Mouse (Mus musculus): Measurements from ENCODE around the gene Pdgfd. TPM values are rescaled to one million over a fixed set of nuclear protein-coding genes. Genes with fewer than 3 reads are reported as not detected.
"Not testable (repeated sequence)": the region's sequence is repeated elsewhere in the genome, so short reads cannot be mapped to it uniquely, and the experiment has no call there.

Pdgfd gene
- polyA plus RNA-seq (2015; fragmentation: Nextera tagmentation; extraction: Ambion mirVana), result 0.46 and 0.47 TPM in 2 replicates

DNA sequence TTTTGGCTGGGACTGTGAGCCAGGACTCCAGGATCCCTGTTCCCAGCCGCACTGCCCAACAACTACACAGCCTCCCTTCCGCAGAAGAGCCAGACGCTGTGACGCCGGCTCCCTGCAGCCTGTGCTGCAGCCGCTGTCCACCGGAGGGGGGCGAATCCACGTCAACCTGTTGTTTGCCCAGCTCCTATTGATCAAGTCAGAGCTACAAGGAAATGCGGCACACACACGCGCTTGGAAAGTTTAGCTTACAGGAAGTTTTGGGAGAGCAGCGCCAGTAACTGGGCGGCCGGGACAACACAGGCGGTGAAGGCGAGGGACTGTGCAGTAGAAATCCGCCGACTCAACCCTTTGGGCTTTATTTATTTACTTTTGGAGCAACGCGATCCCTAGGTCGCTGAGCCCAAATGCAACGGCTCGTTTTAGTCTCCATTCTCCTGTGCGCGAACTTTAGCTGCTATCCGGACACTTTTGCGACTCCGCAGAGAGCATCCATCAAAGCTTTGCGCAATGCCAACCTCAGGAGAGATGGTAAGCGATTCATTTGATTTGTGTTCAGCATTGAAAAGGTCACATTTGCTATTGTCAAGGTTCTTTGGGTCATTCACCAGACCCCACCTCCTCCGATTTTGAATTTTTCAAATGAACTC is at the start of gene Pdgfd:
TSS of gene Pdgfd (plus strand) at position 194 of the 647 bp plus-strand sequence.
- peak within 1 kb of the TSS; percentile 62 for H3K4me2 ChIP-seq
- no peaks in the 10 kb centered on the region for H3K27me3 ChIP-seq
- no peak within 1 kb of the TSS for H3K27ac ChIP-seq (replicated peaks)
- WGBS (ENCODE audit: insufficient replicate concordance), result 2% methylated on average over 32 of the region's 32 CpGs
- H3K36me3 ChIP-seq (replicated peaks), result no peaks in the 10 kb centered on the region
- peak; percentile 65 for ATAC-seq (ENCODE audit: insufficient read depth)
- H3K9me3 ChIP-seq (replicated peaks), result no peaks in the 10 kb centered on the region
- no peak within 1 kb of the TSS for H3K9ac ChIP-seq
- H3K4me3 ChIP-seq (replicated peaks), result peak within 1 kb of the TSS; percentile 46
- H3K4me1 ChIP-seq (replicated peaks), result 0 out of 2 replicates have a peak, but pooled peaks cover 2% of the 10 kb centered on the region

DNA sequence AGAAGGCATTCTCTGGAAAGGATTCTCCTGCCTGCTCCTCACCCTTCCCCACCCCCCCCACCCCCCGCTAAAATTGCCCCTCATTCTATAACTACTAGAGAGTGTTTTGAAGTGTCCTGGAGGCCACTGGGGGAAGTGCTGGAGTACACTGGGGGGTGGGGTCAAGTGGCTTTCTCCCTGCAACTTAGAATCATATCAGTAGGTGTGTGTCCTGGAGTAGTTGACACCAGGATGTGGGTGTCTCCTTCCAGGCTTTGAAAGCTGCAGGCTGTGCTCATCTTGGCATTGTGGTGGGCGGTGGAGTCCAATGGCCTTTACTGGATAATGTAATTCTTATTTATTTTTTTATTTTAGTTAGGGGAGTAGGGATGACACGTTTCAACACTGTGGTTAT is 651 bp downstream of the Pdgfd start:
- H3K4me1 ChIP-seq (replicated peaks), result 0 out of 2 replicates have a peak, but pooled peaks cover 2% of the 10 kb centered on the region
- H3K27me3 ChIP-seq, result no peaks in the 10 kb centered on the region
- H3K27ac ChIP-seq (replicated peaks), result no peak overlapping the region
- no peak for ATAC-seq (ENCODE audit: insufficient read depth)
- H3K9ac ChIP-seq, result no peak overlapping the region
- H3K4me2 ChIP-seq, result peak overlapping the region; percentile 62
- H3K4me3 ChIP-seq (replicated peaks), result peak overlapping the region; percentile 46
- WGBS (ENCODE audit: insufficient replicate concordance), result 27% methylated on average over 3 of the region's 3 CpGs
- no peaks in the 10 kb centered on the region for H3K36me3 ChIP-seq (replicated peaks)
- H3K9me3 ChIP-seq (replicated peaks), result no peaks in the 10 kb centered on the region

DNA sequence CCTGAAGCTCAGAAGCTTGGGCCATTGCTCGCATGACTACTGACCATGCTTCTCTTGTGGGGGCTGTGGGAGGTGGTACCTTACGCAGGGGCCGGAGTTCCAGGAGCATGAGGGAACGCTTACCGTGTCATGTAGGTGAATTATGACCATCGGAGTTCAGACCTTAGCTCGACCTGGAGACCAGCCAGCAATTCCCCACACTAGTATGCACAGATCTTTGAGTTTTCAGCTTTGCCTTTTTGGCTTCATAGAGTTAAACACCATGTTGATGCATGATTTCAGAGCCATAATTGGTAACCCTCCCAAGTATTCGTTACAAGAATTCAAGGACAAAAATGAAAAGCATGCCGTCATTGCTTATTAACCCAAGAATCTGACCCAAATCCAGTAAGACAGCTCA is 2.6 kb downstream of the Pdgfd start:
- WGBS (ENCODE audit: insufficient replicate concordance), result 72% methylated on average over 9 of the region's 9 CpGs
- Histone ChIP-seq H3K27me3 (no peaks in the 10 kb centered on the region), H3K4me2 (no peak overlapping the region), H3K9ac (no peak overlapping the region), H3K27ac (replicated peaks) (no peak overlapping the region), H3K36me3 (replicated peaks) (no peaks in the 10 kb centered on the region), H3K4me1 (replicated peaks) (0 out of 2 replicates have a peak, but pooled peaks cover 2% of the 10 kb centered on the region), H3K9me3 (replicated peaks) (no peaks in the 10 kb centered on the region), H3K4me3 (replicated peaks) (no peak overlapping the region)
- ATAC-seq (ENCODE audit: insufficient read depth), result no peak

DNA sequence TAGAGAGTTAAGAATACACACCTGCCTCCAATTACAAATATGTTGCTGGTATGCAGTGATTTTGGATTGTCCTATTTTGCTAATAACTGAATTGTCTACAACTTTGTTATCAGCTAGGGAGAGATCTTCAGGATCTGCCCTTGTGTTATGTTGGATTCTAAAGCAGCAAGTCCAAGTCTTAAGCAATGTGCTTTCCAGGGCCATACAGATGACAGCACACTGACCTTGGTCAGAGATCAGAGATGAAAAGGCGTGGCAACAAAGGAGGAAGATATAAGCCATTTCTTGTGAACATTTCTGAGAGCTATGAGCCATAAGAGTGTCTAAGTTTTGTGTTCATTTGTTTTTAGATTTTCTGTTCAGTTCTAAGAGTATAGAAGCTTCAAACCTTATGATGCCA is 4.9 kb downstream of the Pdgfd start:
- Histone ChIP-seq H3K4me3 (replicated peaks) (no peak overlapping the region), H3K9me3 (replicated peaks) (no peaks in the 10 kb centered on the region), H3K9ac (no peak overlapping the region), H3K27ac (replicated peaks) (no peak overlapping the region), H3K36me3 (replicated peaks) (no peaks in the 10 kb centered on the region), H3K27me3 (no peaks in the 10 kb centered on the region), H3K4me2 (no peak overlapping the region), H3K4me1 (replicated peaks) (0 out of 2 replicates have a peak, but pooled peaks cover 2% of the 10 kb centered on the region)
- 40% methylated on average over 1 of the region's 1 CpGs for WGBS (ENCODE audit: insufficient replicate concordance)
- no peak for ATAC-seq (ENCODE audit: insufficient read depth)

DNA sequence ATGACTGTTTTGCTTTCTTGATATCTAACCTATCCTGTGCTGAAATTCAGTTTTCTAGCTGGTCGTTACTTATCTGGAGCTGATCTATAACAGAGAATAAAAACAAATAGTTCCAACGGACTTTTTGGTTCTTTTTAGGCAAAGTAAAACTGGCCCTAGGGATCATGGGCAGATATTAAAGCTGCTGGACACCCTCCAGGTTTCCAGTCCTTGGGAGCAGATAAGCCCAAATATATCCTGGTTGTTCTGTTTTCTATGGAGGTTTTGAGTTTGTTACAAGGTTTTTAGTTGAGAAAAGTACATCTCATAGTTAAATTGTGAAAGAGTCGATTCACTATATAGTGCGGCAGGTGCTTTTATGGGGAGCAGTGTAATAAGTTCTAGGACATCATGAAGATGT is 7.3 kb downstream of the Pdgfd start:
- Histone ChIP-seq H3K9ac (no peak overlapping the region), H3K36me3 (replicated peaks) (no peaks in the 10 kb centered on the region), H3K4me2 (no peak overlapping the region), H3K27ac (replicated peaks) (no peak overlapping the region), H3K27me3 (no peaks in the 10 kb centered on the region), H3K9me3 (replicated peaks) (no peaks in the 10 kb centered on the region), H3K4me1 (replicated peaks) (no peaks in the 10 kb centered on the region), H3K4me3 (replicated peaks) (no peak overlapping the region)
- ATAC-seq (ENCODE audit: insufficient read depth), result no peak
- WGBS (ENCODE audit: insufficient replicate concordance), result 67% methylated on average over 4 of the region's 4 CpGs

DNA sequence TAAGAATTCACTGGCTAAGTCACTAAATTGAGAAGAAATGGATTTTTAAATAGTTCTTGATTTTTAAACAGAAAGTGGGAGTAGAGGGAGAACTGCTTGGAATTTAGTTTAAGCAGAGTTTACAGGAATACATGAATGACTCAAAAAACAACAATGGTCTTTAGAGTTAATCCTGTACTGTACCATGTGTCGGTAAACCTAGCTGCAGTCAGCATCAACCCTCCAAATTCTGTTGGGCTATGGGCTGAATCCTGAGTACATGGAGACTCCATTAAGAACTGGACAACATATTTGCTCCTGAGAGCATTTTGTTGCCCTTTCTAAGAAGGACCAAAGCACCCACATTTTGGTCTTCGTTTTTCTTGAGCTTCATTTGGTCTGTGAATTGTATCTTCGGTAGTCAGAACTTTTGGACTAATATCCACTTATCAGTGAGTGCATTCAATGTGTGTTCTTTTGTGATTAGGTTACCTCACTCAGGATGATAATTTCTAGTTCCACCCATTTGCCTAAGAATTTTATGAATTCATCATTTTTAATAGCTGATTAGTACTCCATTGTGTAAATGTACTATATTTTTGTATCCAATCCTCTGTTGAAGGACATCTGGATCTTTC is 14.0 kb downstream of the Pdgfd start:
- WGBS (ENCODE audit: insufficient replicate concordance), result 46% methylated on average over 3 of the region's 3 CpGs
- no peak overlapping the region for H3K9ac ChIP-seq
- H3K4me3 ChIP-seq (replicated peaks), result no peak overlapping the region
- H3K36me3 ChIP-seq (replicated peaks), result no peaks in the 10 kb centered on the region
- peak; percentile 37; the same call in 1 of the 2 replicates for ATAC-seq (ENCODE audit: insufficient read depth)
- peak overlapping the region; percentile 23; the same call in 1 of the 2 replicates for H3K4me2 ChIP-seq
- H3K4me1 ChIP-seq (replicated peaks), result no peaks in the 10 kb centered on the region
- H3K27ac ChIP-seq (replicated peaks), result no peak overlapping the region
- no peaks in the 10 kb centered on the region for H3K27me3 ChIP-seq
- no peaks in the 10 kb centered on the region for H3K9me3 ChIP-seq (replicated peaks)

DNA sequence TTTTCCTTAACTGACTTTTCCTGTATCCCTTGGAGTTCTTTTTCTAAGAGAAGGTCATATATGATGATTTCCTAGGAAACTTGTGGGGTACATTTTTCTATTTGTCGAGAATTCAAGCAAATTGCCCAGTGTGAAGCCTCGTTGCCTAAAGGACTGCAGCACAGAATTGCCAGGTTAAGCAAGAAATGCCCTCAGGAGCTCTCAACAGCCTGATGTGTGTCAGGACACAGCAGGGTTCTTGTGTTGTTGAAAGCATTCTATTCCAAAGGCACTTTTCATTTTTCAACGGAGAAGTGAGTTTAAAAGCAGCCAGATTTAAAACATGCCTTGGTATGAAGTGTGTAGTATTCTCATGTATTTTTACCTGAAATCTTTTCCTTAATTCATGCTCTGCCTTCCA is 19.6 kb downstream of the Pdgfd start:
- Histone ChIP-seq H3K27ac (replicated peaks) (no peak overlapping the region), H3K36me3 (replicated peaks) (no peaks in the 10 kb centered on the region), H3K9ac (no peak overlapping the region), H3K27me3 (no peaks in the 10 kb centered on the region), H3K4me3 (replicated peaks) (no peak overlapping the region), H3K4me2 (no peak overlapping the region), H3K9me3 (replicated peaks) (no peaks in the 10 kb centered on the region), H3K4me1 (replicated peaks) (no peaks in the 10 kb centered on the region)
- ATAC-seq (ENCODE audit: insufficient read depth), result no peak
- 54% methylated on average over 3 of the region's 3 CpGs for WGBS (ENCODE audit: insufficient replicate concordance)

DNA sequence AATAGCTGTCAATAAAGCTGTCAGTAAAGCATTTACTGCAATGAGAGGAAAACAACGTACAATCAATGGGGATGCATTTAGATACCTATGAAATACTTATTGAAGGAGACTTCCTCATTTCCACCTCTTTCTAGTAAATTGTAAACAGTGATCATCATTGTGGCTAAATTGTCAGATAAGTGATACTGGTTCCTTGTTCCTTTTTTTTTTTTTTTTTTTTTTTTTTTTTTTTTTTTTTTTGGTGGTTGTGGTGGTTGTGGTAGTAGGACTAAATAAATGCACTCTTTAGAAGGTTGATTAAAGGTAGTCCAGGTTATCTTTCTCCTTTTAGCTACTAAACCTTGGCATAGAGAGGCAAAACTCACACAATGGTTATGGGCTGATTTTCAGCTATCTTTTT is 25.0 kb downstream of the Pdgfd start:
- Histone ChIP-seq H3K4me1 (replicated peaks) (no peaks in the 10 kb centered on the region), H3K9ac (no peak overlapping the region), H3K4me2 (no peak overlapping the region), H3K36me3 (replicated peaks) (no peaks in the 10 kb centered on the region), H3K9me3 (replicated peaks) (no peaks in the 10 kb centered on the region), H3K27me3 (no peaks in the 10 kb centered on the region), H3K4me3 (replicated peaks) (no peak overlapping the region), H3K27ac (replicated peaks) (no peak overlapping the region)
- WGBS (ENCODE audit: insufficient replicate concordance), result 47% methylated on average over 1 of the region's 1 CpGs
- no peak for ATAC-seq (ENCODE audit: insufficient read depth)

DNA sequence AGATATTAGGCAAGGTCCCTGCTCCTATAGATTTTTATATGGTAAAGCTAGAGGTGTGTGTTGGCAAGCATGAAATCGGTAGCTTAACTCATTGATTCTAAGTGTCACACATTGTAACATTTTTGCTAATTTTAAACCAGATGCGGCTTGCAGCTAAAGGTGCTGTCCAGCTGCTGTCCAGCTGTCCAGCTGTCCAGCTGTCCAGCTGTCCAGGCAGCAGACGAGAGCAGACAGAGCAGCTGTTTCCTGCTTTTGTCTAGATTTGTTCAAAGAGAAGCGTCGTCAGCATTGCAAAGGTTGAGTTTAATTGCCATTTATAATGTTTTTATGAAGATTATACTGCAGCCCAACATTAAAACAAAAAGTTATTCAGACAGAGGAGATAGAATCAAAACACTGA is 44.5 kb downstream of the Pdgfd start:
- no peaks in the 10 kb centered on the region for H3K36me3 ChIP-seq (replicated peaks)
- no peaks in the 10 kb centered on the region for H3K27me3 ChIP-seq
- no peak overlapping the region for H3K27ac ChIP-seq (replicated peaks)
- 51% methylated on average over 5 of the region's 5 CpGs for WGBS (ENCODE audit: insufficient replicate concordance)
- H3K9ac ChIP-seq, result no peak overlapping the region
- no peaks in the 10 kb centered on the region for H3K4me1 ChIP-seq (replicated peaks)
- H3K9me3 ChIP-seq (replicated peaks), result no peaks in the 10 kb centered on the region
- H3K4me2 ChIP-seq, result no peak overlapping the region
- no peak for ATAC-seq (ENCODE audit: insufficient read depth)
- no peak overlapping the region for H3K4me3 ChIP-seq (replicated peaks)

DNA sequence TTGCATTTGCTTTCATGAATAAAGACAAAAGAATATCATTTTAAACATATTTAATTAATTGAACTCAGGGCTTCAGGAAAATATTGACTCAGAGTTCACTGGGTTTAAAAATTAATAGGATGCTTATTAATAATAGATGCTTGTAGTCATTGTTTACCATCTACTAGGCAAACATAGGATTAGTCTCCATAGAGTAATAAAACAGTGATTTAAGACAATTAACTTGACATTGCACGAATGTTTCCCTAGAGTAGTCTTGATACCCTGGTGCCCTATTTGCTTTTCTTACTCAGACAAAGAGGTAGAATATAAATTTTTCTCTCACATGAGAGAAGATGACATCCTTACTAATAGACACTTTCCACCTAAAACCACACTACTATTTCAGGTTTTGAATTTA is 49.1 kb downstream of the Pdgfd start:
- 44% methylated on average over 1 of the region's 1 CpGs for WGBS (ENCODE audit: insufficient replicate concordance)
- Histone ChIP-seq H3K4me2 (no peak overlapping the region), H3K36me3 (replicated peaks) (no peaks in the 10 kb centered on the region), H3K9ac (no peak overlapping the region), H3K27me3 (no peaks in the 10 kb centered on the region), H3K27ac (replicated peaks) (no peak overlapping the region), H3K9me3 (replicated peaks) (no peaks in the 10 kb centered on the region), H3K4me1 (replicated peaks) (no peaks in the 10 kb centered on the region), H3K4me3 (replicated peaks) (no peak overlapping the region)
- no peak for ATAC-seq (ENCODE audit: insufficient read depth)

DNA sequence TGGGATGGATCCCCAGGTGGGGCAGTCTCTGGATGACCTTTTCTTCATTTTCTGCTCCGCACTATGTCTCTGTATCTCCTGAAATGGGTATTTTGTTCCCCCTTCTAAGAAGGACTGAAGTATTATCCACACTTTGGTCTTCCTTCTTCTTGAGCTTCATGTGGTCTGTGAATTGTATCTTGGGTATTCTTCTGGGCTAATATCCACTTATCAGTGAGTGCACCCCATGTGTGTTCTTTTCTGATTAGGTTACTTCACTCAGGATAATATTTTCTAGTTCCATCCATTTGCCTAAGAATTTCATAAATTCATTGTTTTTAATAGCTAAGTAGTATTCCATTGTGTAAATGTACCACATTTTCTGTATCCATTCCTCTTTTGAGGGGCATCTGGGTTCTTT is 67.6 kb downstream of the Pdgfd start:
- H3K4me1 ChIP-seq (replicated peaks); H3K9ac ChIP-seq; H3K27me3 ChIP-seq; H3K9me3 ChIP-seq (replicated peaks); H3K4me3 ChIP-seq (replicated peaks); H3K4me2 ChIP-seq; H3K27ac ChIP-seq (replicated peaks); H3K36me3 ChIP-seq (replicated peaks): not testable (repeated sequence)
- peak; percentile 64 for ATAC-seq (ENCODE audit: insufficient read depth)
- WGBS (ENCODE audit: insufficient replicate concordance), result 38% methylated on average over 1 of the region's 1 CpGs

DNA sequence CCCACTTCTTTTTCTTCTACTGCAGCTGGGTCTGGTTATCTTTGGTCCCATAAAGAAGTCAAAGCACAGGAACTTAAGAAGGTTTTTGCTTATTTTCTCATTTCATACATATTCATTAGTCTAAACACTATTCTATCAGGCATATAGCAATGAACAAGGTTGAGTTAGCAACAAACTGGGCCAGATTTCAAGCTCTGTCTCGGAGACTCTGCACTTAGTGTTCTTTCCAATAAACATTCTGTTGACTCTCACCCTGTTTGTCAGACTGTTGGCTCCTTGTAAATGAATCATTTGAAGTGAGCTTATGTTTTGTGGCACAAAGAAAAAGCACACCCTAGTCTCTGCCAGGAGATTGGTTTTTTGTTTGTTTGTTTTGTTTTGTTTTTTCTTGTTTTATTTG is 81.9 kb downstream of the Pdgfd start:
- H3K4me2 ChIP-seq, result no peak overlapping the region
- no peak for ATAC-seq (ENCODE audit: insufficient read depth)
- no peaks in the 10 kb centered on the region for H3K4me1 ChIP-seq (replicated peaks)
- no peak overlapping the region for H3K27ac ChIP-seq (replicated peaks)
- 39% methylated on average over 1 of the region's 1 CpGs for WGBS (ENCODE audit: insufficient replicate concordance)
- H3K36me3 ChIP-seq (replicated peaks), result no peaks in the 10 kb centered on the region
- no peak overlapping the region for H3K4me3 ChIP-seq (replicated peaks)
- no peak overlapping the region for H3K9ac ChIP-seq
- H3K27me3 ChIP-seq, result no peaks in the 10 kb centered on the region
- H3K9me3 ChIP-seq (replicated peaks), result no peaks in the 10 kb centered on the region

Measured in liver, embryonic 15.5 days (tissue).